Mouse (Mus musculus): ENCODE data around the gene Bmp7. TPM values are rescaled to one million over a fixed set of nuclear protein-coding genes. Genes with fewer than 3 reads are reported as not detected.
A peak's percentile ranks its signal among the peaks of the same experiment; 100 is the strongest.

Bmp7 gene
- total RNA-seq, 2 experiments from 2014 or later, result 0.23 to 0.45 TPM

DNA sequence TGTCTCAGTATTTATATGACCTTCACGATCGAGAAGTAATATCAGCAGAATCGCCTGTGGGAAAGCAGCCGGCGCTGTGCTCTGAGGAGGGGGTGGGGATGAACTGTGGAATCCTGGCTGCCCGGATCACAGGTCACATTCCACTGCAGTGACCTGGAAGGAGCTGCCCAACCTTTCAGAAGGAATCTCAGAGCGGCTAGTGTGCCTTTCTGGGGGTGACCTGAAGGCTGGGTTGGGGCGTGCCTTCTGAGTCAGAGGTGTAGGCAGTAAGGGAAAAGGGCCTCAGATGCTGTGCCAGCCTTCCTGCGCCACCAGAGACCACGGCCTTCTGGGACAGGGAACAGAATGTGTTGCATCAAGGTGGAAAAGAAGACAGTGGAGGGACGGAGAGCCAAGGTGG is 25.1 kb upstream of the Bmp7 start:
- Histone ChIP-seq H3K27ac (no peak overlapping the region), H3K4me3 (no peak overlapping the region)
- intact Hi-C loops (cut with DNase I), result no loop called here
- no peak for DNase-seq
- no peak for TF ChIP-seq CTCF (IDR thresholded peaks at IDR 0.05)

DNA sequence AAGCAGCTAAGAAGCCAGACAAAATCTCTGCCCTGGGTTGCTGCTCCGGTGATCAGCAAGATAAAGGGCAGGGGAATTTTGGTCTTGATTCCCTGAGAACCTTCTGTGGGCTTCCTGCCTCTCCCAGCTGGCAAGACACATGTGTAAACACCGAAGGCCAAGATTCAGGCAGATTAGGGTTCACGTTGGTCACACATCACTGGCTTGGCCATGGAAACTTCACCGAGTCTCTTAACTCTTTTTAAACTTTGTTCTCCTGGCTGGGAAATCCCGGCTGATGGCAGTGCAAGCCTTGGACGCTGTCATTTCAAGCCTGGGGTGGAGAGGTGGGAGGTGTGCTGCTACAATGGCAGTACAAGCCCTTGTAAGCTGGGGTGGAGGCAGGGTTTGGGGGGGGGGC is 21.1 kb upstream of the Bmp7 start:
- H3K4me3 ChIP-seq, result no peak overlapping the region
- no peak overlapping the region for H3K27ac ChIP-seq
- TF ChIP-seq CTCF (IDR thresholded peaks at IDR 0.05), result no peak
- intact Hi-C loops (cut with DNase I), result no loop called here
- DNase-seq, result no peak

DNA sequence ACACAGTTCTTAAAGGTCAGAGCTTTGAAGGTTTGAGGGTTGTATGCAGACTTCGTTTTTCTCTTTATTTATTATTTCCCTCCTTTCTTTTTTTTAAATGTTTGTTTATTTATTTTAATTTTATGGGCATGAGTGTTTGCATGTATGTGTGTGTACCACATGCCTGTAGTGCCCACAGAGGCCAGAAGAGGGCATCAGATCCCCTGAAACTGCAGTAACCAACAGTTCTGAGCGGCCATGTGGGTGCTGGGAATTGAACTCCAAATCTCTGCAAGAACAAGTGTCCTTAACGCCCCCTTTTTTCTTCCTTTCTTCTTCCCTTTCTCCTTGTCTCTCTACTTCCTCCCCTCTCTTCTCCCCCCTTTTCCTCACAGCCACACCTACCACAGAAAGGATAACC is 20.2 kb upstream of the Bmp7 start:
- peak; percentile 10; the same call in 1 of the 2 replicates for TF ChIP-seq CTCF (IDR thresholded peaks at IDR 0.05)
- no peak overlapping the region for H3K4me3 ChIP-seq
- no peak overlapping the region for H3K27ac ChIP-seq
- intact Hi-C loops (cut with DNase I), result no loop called here
- no peak for DNase-seq

DNA sequence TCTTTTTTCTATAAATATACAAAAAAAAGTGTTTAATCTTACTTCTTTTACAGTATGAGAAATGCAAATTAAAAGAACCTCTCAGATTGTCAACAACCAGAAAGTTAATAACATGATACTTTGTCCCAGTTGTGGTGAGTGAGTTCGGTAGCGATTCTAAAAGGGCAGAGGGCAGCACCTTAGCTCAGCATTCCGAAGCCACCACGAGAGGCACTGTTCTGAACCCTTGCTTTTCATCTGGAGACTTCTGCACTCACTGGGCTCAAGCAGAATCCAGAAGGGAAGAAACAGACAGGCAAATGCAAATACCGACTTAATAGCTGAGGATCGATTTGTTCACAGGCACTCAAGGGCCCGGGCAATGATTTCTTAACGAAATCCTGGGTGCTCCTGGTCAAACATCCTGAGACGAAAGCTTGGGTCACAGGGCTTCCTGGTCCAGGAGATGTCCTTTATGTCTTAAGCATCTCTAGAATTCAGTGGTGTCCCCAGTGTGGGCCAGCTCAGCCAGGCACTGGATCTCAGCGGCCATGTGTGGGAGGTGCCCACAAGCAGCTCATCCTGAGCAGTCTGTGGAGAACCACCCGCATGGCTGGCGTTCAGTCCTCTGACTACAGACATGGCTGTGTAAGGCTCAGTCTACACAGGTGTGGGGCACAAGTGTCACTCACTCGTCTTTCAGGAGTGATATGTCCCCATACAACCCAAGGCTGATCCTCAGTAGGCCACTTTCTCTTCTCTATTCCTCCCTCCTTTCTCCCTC is 19.1 kb upstream of the Bmp7 start:
- H3K27ac ChIP-seq, result no peak overlapping the region
- intact Hi-C loops (cut with DNase I), result no loop called here

DNA sequence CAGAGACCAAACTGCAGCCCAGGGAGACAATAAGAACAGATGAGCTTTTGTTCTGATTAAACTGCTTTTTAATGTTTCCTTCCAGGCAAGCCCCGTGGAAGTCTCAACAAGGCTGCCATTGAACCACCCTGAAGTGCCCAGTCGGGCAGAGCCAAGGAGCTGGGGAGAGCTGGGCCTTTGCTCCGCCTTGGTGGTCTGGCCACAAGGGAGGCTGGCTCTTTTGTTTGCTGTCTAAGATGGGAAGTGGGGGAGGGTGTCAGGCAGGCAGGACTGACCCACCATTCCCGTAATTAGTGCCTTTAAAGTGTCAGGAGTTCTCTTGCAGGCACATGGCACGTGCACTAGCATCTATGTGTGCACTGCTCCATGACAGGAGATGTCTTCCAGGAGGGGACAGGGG is 18.5 kb upstream of the Bmp7 start:
- no peak overlapping the region for H3K27ac ChIP-seq
- no peak for DNase-seq
- no peak for TF ChIP-seq CTCF (IDR thresholded peaks at IDR 0.05)
- intact Hi-C loops (cut with DNase I), result no loop called here
- H3K4me3 ChIP-seq, result no peak overlapping the region

More for the DNA sequence above, 19.1 kb upstream of the Bmp7 start:
- no peak for TF ChIP-seq CTCF (IDR thresholded peaks at IDR 0.05)
- DNase-seq, result no peak
- H3K4me3 ChIP-seq, result no peak overlapping the region

DNA sequence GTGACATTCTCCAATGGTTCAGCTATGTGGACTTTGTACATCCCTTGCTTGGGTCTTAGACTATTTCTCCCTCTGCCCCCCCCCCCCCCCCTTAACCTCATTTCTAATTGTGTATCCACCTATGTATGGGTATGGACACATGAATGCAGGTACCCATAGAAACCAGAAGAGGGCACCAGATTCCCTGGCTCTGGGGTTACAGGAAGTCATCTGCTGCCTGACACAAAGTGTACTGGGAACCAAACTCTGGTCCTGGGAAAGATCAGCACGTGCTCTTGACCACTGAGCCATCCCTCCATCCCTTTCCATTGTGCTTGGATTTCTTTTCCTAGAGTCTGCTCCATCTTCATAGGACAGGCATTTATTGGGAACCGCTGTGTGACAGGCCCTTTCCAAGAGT is 11.9 kb upstream of the Bmp7 start:
- Histone ChIP-seq H3K27ac (no peak overlapping the region), H3K4me3 (no peak overlapping the region)
- DNase-seq, result no peak
- no peak for TF ChIP-seq CTCF (IDR thresholded peaks at IDR 0.05)
- intact Hi-C loops (cut with DNase I), result no loop called here

DNA sequence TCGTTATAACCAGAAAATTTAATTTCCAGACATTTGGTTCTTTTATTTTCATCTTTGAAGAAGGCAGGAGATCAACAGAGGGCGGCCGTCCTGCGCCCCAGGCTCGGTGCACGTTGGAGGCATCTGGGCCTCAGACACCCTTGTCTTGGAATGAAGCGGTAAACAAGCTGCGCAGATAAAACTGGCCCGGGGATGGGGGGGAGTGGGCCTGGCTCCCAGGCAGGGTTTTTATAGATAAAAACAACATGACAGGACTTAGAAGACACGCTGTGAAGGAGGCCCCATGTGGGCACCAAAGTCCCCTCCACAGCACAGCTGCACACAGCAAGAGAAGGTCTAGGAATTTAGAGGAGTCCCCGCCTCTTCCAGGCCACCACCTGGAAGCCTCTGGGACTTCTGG is 10.6 kb upstream of the Bmp7 start:
- TF ChIP-seq CTCF (IDR thresholded peaks at IDR 0.05), result no peak
- no peak for DNase-seq
- Histone ChIP-seq H3K4me3 (no peak overlapping the region), H3K27ac (no peak overlapping the region)
- intact Hi-C loops (cut with DNase I), result no loop called here

DNA sequence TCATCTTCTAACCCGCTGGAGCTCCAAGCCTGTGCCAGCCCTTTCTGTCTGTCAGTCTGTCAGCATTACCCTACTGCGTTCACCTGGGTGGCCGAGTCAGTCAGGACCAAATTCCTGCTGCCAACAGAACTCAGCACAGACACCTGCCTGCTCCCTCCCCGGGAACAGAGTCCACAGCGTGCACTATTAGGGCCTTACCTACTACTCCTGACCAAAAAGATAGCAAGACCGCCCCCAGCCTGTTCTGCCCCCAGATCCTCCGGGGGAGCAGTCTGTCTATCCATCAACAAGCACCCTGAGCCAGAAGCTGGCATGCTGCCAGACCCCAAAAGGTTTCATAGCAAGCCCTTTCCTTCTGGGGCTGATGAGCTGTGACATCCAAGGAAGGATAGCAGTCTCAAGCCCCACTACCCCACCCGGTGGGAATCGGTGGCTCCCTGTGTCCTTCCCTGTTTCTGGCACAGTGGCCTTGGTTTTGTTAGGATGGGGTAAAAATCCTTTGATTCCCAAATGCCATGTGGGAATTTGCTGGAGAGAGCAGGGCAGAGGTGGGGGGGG is 10.1 kb upstream of the Bmp7 start:
- no peak for DNase-seq
- intact Hi-C loops (cut with DNase I), result no loop called here
- H3K4me3 ChIP-seq, result no peak overlapping the region
- no peak overlapping the region for H3K27ac ChIP-seq
- TF ChIP-seq CTCF (IDR thresholded peaks at IDR 0.05), result no peak

DNA sequence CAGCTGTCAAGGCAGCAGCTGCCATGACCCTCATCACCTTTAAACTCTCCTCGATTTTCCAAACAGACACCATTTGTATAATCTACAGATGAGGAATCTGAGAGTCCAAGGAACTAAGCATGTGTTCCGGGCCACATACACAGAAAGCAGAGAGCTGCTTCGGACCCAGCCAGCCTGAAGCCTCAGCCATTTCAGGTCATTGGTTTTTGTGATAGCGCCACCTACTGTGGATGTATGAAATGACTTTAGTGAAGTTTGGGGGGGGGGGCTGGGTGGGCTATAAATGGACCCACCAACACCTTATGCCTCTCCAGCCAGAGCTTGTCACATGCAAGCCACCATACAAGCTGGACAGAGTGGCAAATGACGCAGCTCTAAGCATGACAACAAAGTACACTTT is 8.9 kb upstream of the Bmp7 start:
- TF ChIP-seq CTCF (IDR thresholded peaks at IDR 0.05), result peak; percentile 27; the same call in 1 of the 2 replicates
- intact Hi-C loops (cut with DNase I), result no loop called here
- Histone ChIP-seq H3K27ac (no peak overlapping the region), H3K4me3 (no peak overlapping the region)
- no peak for DNase-seq

DNA sequence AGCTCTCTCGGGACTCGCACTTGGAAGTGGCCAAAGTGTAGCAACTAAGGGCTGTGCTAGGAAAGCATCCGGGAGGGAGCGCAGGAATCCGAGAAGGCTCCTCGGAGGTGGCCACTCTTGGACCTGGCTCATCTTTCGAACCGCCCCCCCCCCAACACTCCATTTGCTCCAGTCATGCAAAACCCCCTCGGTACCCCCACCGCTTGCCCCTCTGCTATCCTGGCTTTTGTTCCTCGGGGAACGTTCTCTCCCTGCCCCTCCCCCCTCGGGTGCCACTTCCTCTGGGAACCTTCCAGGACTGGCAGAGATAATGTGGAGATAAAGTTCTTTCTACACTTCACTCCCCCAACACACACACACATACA is 660 bp upstream of the Bmp7 start:
- H3K27ac ChIP-seq, result no peak overlapping the region
- no peak for TF ChIP-seq CTCF (IDR thresholded peaks at IDR 0.05)
- intact Hi-C loops (cut with DNase I), result no loop called here
- no peak for DNase-seq
- peak overlapping the region; percentile 78 for H3K4me3 ChIP-seq

DNA sequence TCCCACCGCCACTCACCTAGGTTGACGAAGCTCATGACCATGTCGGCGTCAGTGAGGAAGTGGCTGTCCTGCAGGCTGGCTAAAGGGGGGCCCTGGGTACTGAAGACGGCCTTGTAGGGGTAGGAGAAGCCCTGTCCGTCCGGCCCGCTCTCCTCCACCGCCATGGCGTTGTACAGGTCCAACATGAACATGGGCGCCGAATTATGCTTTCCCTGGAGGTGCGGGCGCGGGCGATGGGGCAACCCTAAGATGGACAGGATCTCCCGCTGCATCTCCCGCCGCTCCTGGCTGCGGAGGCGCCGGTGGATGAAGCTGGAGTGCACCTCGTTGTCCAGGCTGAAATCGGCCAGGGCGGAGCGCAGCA is 500 bp downstream of the Bmp7 start:
- intact Hi-C loops (cut with DNase I), result no loop called here
- TF ChIP-seq CTCF (IDR thresholded peaks at IDR 0.05), result no peak
- DNase-seq, result no peak
- Histone ChIP-seq H3K27ac (peak overlapping the region; percentile 46; the same call in 1 of the 2 replicates), H3K4me3 (peak overlapping the region; percentile 78)

DNA sequence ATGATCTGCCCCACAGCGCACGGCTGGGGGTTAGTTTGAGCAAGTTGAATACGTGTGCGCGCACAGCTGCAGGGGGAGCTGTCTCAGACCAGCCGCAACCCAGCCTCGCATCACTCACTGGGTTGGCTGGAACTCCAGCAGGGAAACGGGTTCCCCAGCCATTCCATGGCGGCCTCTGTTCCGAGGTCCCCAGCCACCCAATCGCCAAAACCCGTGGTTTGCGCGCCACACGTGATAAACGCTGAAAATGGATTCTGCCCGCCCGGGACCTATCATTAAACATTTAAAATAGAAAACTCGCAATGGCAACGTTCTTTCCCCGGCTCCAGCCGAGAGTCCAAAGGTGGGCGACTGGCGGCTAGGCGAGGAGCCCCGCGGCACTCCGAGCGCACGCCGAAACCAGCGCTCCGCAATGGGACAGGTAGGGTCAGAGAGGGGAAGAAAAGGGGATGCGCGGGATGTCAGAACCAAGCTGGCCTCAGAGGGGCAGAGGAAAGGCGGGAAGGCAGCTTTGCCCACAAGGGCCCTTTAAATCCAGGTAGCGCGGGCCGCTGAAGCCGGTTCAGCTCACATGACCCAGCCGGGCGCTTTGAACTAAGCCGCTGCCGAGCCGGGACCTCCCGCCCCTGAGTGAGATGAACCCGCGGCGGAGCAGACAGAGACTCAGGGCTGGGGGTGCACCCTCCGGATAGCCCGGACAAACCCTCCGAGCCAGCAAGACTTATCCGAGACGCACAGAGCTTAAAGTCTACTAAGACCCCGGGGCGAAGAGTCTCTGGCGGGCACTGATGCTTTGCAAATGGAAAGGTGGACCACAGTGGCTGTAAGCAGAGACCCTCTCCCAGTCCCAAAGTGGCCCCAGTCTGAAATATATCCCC is 1.1 kb downstream of the Bmp7 start:
- no peak for TF ChIP-seq CTCF (IDR thresholded peaks at IDR 0.05)
- peak overlapping the region; percentile 78 for H3K4me3 ChIP-seq
- DNase-seq, result no peak
- intact Hi-C loops (cut with DNase I), result no loop called here
- H3K27ac ChIP-seq, result no peak overlapping the region

All from gastrocnemius, adult 2 months (tissue).